Mouse (Mus musculus): ENCODE measurements at regions not wholly inside any gene's neighbourhood (a gene's known extent, or its start where the extent isn't known, plus 50 kb on each side); places are given as distances from the start of the nearest gene placed in this dataset.

DNA sequence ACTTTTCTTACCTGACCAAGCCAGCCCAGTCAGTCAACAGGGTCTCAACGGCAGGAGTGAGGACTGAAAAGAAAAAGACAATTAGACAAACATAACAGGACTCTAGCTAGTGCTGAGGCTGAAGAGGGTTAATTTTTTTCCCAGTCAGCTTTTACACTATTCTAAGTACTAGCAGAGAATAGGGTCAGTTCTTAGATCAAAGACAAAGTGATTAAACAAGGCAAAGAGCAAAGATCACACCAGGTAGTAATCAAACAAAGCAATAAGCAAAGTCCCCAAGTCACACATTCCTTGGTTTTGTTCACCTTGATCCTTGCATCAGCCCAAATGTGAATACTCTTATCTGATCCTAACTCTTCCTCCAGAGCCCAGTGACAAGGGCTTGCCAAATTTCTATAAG is 267.8 kb upstream of the Tsc22d2 start:
- no peak for DNase-seq (ENCODE audit: low read depth, low spot score)

DNA sequence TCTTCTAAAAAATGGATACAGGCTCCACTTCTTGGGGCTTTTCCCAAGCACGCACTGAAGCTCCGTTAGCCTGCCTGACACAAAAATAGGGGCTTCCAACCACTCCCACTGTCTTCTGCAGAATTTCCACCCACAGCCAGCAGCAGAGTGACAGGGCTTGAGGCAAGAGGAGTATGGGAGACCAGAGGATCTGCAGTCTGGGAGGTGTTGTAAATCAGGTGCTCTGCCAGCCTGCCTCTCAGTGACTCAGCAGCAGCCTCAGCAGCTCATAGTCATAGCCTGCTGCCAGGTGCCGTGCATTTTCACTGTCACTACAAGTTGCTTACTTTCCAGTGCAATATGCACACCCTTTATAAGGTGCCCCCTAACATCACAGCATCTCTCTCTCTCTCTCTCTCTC is 261.4 kb upstream of the Tsc22d2 start:
- no peak for DNase-seq (ENCODE audit: low read depth, low spot score)

DNA sequence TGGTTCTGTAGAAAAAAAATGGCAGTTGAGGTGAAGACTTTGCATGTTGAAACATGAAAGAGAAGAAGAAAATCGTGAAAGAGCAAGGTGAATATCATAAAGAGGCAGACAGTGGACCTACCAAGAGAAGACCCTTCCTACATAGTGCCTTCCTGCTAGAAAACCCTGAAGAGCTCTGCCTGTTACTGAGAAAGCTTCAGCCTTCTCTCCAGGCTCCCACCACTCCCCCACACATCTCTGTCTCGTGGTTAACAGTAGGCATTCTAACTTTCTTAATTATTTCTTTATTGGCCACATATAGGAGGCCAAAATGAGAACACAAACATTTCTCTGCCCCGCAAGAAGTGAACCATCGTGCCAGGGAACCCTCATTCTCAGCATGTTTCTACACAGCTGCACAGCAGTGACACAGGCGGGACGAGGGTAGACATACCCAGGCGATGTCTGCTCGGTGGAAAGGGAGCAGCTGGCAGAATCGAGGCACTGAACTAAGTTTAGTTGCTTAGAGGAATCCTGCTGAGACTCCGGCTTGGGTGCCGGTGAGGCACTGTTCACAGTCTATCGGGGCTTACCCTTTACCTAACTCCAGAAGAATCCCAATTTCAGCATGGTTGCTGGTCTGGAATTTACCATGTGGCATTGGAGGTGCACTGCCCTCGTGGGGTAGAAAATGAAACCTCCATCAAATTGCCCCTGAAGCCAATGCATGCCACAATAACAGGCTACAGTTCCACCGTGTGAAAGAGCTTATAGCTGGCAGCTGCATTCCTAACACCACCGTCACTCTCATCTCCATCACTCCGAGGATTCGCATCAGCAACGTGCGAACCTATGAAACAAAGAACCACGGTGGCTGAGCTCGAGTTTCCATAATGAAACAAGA is 260.4 kb upstream of the Tsc22d2 start:
- no peak for DNase-seq (ENCODE audit: low read depth, low spot score)

DNA sequence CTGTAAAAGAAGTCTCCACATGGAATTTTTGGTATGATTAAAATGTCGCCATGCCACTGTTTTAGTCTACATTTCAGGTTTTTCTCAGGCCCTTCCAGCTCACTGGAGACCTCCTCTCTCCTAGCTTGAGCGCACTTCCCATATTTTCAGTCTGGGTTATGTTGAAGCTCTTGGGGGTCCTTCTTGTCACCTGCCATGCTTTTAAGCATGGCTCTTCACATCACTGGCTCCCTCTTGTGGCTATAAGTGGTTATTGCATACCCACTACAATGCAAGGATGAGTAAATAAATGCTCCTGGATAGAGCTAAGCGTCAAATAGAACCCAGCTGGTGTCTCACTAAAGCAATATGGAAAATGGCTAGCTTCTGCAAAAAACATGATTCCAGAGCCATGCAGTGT is 255.1 kb upstream of the Tsc22d2 start:
- peak; percentile 10 for DNase-seq (ENCODE audit: low read depth, low spot score)

DNA sequence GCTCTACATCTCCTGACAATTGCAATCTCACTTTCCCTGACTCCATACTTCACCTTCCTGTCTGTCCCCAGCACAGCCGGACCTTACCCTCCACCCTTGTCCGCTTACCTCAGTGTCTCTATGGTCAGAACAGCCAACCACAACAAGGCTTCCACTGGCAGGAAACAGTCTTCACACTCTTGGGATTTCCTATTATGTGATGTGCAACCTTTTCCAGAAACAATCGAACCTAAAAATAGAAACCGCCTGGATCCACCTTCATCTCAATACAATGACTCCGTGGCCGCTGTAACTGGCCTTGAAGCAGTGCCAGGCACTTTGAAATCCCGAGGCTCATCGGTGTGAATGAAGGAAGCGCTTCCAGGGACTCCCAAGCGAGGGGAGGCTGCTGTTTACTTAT is 252.3 kb upstream of the Tsc22d2 start:
- DNase-seq (ENCODE audit: low read depth, low spot score) = no peak

DNA sequence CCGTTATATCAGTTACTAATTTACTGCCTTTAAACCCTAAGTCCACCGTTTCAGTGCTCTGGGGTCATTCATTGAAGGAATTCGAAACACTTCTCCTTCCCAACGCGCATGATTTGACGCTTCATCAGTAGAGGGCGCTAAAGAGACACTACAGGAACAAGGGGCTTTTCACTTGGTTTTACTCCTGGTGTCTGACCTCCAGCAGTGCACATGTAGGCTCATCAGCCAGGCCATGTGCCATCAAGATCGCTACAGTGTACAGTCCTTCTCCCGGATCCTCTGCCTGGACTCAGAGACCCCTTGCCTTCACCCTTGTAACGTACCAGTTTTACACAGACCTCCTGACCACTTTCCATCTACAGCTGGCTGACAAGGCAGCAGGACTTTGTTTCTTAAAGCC is 250.7 kb upstream of the Tsc22d2 start:
- peak; percentile 3 for DNase-seq (ENCODE audit: low read depth, low spot score)

DNA sequence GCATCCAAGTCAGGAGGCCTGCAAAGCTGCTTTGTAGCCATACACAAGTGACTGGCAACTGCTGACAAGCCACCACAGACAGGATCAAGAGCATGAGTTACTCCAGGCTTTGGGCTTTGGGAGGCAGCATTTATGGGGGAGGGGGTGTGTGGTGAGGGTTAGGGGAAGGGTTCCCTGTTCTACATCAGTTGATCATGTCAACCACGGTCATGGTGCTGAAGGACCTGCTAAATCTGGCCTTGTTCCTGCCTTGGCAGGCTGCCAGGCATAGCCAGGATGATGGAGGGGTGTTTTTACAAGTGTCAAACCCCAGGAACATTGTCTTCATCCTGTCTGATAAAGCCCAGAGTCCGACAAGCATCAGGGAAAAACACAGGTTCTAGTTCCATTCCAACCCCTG is 247.9 kb upstream of the Tsc22d2 start:
- no peak for DNase-seq (ENCODE audit: low read depth, low spot score)

DNA sequence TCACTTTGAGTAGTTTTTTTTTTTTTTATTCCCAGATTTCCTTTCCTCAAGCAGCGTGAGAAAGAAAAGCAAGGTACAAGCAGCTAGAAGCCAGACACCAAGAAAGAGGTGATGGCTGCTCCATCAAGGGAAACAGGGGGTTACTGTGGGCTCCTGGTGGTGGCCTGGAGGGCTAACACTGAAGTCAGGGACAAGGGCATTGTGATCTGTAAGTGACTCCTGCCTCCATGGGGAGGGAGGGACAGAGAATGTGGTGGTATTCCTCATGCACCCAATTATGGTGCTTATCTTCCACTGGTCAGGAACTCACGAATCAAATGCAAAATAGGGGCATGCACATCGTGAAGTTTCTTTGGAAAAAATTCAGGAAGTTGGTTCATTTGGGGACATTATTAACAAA is 247.4 kb upstream of the Tsc22d2 start:
- no peak for DNase-seq (ENCODE audit: low read depth, low spot score)

DNA sequence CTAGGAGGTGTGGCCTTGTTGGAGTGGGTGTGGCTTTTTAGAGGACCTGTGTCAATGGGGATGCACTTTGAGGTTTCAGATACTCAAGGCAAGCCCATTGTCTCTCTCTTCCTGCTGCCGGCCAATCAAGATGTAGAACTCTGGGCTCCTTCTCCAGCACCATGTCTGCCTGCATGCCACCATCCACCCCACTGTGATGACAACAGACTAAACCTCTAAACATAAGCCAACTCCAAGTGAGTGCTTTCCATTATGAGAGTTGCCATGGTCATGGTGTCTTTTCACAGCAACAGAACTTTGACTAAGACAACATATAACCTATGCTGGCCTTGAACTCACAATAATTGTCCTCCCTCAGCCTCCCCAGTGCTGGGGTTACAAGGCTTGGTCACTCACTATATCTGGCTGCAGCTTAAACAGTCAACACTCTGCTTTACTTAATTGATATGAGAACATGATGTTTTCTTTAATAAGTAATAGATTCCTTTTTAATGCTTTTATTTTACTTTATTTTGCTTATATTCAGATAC is 246.7 kb upstream of the Tsc22d2 start:
- no peak for DNase-seq (ENCODE audit: low read depth, low spot score)

DNA sequence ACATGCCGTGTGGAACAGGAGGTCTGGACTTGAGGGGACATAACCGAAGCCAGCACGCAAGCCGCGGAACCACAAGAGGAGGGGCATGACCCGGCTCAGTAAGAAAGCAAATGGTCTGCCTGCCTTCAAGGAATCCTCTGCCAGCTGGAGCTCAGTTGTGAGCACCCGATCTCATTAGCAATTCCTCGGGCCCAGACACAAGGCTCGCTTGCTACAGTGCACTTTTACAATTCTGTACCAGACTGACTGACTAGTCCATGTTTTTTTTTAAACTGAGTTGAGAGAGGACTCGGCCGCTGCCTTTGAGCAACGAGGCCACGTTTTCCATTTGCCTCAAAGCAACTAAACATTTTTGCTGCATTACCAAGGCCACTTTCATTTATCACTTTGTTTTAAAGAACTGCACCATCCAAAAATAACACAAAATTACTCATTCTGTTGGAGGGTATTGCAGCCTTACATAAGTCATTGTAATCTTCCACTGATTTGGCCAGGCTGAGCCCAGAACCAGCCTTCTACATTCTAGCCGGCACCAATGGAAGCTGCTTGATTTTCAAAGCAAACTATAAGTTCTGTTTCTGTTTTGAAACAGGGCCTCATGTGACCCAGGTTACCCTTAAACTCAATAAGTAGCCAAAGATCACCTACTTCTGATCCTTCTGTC is 245.9 kb upstream of the Tsc22d2 start:
- DNase-seq (ENCODE audit: low read depth, low spot score) = no peak

DNA sequence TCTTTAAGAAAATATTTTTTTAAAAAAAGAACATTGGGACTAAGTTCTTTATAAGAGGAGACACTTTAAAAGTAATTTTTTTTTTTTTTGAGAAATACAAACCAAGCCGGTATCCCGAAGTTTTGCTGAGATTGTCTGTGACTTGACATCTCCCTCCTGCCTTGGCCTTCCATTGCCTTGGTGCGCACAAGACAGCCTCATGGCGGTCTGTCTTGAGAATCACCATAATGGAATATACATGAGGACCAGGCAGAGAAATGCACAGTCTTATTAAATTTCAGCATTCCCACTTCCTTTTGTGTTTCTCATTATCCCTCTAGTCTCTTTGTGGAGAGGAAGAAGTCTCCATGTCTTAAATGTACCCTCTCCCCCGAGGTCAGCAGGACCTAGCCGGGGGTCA is 244.7 kb upstream of the Tsc22d2 start:
- no peak for DNase-seq (ENCODE audit: low read depth, low spot score)

DNA sequence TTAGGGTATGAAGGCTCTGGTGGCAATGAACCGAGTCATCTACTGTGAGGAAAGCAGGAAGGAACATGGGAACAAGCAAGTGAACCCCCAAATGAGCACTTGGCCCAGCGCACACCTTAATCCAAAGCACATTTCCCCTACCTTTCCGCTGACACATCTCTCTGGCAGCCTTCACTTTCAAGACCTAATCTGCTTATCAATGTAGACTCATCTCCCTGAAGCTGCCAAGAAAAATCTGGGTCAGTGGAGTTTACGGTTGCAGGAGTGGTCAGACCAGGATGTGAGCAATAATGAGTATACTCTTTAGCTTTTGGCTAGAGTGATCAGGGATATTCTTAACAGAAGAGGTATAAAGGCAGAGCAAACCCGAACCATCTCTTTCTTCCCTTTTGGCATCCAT is 242.4 kb upstream of the Tsc22d2 start:
- DNase-seq (ENCODE audit: low read depth, low spot score) = no peak

DNA sequence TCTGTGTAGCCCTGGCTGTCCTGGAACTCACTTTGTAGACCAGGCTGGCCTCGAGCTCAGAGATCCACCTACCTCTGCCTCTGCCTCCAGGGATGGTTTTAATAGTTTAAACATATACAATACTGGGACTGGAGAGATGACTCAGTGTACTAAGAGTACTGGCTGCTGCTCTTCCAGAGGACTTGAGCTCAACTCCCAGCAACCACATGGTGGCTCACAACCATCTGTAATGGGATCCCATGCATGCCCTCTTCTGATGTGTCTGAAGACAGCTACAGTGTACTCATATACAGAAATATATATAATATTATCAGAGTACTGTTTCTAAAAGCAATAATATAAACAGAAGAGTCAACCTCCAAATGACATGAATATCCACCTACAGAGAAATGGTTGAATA is 240.7 kb upstream of the Tsc22d2 start:
- no peak for DNase-seq (ENCODE audit: low read depth, low spot score)

DNA sequence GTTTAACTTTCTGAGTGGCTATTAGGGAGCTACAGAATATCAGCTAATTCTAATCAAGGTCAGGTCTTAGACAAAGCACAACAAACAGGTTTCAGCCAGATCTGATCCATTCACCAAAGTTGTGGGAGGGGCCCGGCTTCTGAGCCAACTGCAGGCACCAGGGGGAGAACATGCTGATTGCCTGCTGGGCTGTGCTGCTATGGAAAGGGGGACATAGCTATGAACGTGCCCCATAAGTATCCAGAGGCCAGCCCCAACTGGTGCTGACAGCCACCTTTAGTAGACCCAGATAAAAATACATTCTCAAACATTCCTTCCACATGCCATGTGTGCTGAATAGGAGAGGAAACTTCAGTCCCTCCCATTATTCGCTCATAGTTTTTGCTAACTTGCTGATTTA is 232.8 kb upstream of the Tsc22d2 start:
- no peak for DNase-seq (ENCODE audit: low read depth, low spot score)

DNA sequence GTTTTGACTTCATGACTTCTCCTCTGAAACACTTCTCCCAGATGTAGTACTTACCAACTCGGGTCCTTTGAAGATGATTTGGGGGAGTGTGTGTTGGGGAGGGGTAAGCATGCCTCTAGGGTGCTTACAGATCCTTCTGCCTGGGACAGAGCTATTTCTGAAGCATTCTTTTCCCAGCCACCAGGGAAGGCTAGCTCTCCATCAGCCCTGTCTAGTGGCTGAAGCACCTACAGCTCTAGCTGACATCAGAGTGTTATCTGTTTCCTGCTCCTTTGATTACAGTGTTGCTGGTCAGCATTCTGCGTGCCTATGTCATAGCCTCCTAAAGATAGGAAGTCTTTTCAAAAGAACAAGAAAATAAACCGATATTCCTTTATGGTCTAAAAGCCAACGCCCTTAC is 232.2 kb upstream of the Tsc22d2 start:
- no peak for DNase-seq (ENCODE audit: low read depth, low spot score)

DNA sequence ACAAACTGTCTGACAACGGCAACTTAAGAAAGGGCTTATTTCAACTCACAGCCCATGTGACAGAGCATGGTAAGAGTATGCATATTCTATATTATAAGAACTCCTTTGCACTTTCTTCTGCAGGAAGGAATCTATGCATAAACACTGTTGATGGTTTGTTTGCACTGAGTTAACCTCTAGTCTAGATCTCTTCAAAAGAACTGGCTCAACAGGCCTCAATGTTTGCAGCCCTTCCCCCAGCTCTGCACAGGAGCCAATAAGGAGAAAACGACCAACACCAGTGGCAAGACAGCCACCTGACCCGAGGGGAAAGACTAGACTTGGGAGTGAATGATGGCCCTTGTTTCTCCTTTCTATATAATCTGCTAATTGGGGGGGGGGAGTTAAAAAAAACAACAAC is 231.2 kb upstream of the Tsc22d2 start:
- DNase-seq (ENCODE audit: low read depth, low spot score) = no peak

DNA sequence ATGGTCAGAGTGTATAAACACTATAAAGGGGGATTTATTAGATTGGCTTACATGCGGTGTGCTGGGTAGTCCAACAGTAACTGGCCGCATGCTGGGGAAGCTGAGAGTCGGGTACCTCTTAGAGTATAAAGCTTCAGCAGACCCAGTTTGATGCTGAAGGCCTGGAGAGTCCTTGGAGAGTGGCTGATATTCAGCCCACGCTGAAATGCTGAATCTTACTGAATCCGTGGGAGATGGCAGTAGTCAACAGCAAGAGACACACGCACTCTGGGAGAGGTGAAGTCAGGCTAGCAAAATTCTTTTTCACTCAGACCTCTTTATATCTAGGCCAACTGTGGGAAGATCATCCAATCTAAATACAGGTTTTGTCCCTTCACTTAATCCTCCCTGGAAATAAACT is 214.1 kb upstream of the Tsc22d2 start:
- DNase-seq (ENCODE audit: low read depth, low spot score) = no peak

DNA sequence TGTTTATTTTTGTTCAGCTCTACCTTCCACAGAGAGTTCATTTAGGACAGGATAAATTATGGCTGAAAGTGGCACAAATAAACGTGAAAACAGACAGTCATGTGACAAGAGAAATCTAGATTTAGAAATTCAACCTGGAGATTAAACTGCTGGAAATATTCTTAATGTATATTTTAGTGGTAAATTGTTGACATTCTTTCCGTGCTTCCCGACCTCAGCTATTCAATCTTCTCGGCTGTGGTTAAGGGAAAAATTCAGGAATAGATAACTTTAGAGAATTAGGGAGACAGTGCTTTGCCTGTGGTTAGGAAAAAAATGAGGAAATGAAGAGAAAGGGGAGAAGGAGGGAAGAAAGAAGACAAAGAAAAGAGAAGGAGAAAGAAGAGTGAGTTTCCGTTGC is 211.7 kb upstream of the Tsc22d2 start:
- no peak for DNase-seq (ENCODE audit: low read depth, low spot score)

DNA sequence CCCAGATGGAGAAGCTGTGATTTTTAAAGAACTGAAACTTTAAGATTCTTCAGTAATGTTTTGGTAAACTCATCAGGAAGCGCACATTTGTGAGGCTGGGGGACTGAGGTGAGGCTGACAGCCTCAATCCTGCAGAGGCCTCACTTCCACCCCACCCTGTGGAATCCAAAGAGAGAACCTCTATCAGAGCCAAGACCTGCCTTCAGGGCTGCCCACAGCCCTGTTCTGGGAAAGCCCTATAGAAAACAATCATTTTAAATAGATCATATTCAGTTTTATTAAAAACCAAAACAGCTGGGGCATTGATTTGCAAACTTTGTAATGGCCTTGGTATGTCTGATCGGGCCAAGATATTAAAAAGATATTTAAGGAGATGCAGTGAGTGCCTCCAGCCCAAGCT is 210.7 kb upstream of the Tsc22d2 start:
- DNase-seq (ENCODE audit: low read depth, low spot score) = no peak

DNA sequence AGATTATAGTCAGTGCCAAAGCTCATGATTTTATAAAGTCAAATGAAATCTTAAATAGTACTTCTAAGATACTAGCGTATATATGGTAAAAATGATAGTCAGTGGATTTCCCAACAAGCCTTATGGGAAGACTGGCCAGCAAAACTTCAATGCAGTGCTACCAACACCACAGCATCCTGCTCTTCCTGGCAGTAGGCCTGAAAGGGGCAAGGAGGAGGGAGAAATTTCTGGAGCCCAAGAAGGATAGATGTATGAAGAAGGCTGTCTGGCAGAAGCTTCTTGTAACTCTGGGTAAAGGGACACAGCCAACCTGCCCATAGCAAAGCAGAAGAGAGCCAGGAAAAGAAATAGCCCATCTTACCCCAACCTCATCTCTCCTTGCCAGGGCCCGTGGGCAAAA is 209.0 kb upstream of the Tsc22d2 start:
- no peak for DNase-seq (ENCODE audit: low read depth, low spot score)

DNA sequence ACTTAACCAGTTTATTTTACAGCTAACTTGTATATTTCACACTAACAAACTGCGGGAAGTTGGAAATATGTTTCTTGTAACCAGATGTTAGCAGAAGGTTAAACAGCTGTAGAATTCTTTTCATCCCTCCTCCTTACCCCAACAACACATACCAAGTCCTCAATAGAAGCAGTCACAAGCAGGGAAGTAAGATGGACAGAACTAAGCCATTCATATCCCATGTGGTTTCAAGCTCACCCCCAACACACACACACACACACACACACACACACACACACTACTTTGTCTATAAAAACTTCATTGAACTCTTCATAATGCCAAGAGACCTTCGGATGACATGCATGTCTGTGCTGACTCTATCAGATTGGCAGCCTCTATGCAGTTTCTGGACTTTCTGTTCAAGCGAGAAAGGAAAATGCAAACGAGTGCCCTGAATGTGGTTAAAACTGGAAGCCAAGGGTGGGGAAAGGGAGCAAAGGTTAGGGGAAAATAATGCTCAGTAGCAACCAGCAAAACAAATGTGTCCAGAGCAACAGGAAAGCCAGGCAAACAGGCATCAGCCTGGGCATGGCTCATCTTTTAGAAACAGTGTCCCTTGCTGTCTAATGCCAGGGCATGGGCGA is 207.6 kb upstream of the Tsc22d2 start:
- DNase-seq (ENCODE audit: low read depth, low spot score) = no peak

DNA sequence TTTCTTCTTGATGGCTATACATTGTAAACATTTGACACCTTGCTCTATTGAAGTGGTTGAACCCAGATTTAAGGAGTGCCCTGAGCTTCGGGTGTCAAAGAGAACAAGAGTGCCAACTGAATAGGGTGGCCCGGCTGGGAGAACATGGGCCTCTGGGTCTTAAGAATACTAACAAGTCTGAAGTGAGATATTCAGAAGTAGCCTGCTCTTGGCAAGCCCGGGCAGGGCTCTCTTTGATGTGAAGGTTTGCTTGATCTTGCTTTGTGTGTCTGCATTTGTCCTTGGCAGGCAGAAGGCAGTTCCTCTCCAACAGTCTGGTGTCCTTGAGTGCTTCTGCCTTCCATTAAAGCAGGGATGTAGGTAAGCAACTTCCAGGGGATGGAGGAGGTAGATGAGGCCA is 203.5 kb upstream of the Tsc22d2 start:
- no peak for DNase-seq (ENCODE audit: low read depth, low spot score)

DNA sequence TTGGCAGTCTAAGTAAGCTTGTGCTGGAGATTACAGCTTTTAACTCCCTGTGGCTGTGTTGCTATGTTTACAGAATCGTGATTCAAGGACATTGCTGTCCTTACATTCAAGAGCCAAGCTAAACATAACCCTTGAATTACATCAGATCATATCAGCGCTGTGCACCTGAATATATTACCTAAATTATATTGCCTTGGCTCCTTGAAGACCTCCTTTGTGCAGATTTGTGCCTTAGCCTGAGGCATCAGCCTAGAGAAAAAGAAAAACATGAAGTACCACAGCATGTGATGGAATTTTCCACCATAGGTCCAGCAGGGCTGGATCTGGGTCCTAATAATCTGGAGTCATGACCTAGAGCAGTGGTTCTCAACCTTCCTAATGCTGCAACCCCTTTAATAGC is 189.8 kb upstream of the Tsc22d2 start:
- no peak for DNase-seq (ENCODE audit: low read depth, low spot score)
